Mouse (Mus musculus) lung, adult 2 months (tissue): Measurements from ENCODE around the gene Thy1. TPM values are rescaled to one million over a fixed set of nuclear protein-coding genes. Genes with fewer than 3 reads are reported as not detected.

ENCODE experiments used
- DNase-seq: peaks from one replicate; pipeline ENCODE4 v3.0.0; 2022
- H3K4me1 ChIP-seq: fragments of 200-500 bp; 2 replicates; pipeline ENCODE4 v1.6.1; 2011; ENCODE audit warnings: low read length; ENCODE audit not compliant: control insufficient read depth, insufficient read depth
- H3K4me3 ChIP-seq: fragments of 200-500 bp; replicated peaks from 2 replicates; pipeline ENCODE3; 2011; ENCODE audit warnings: low read depth, mild to moderate bottlenecking, control low read depth, low read length; ENCODE audit errors: extremely low read depth
- CTCF ChIP-seq: fragments of 200-500 bp; IDR thresholded peaks from 2 replicates; pipeline ENCODE4 v1.5.1; 2011; ENCODE audit warnings: mild to moderate bottlenecking, low read length, control low read depth; ENCODE audit not compliant: insufficient read depth
- POLR2A ChIP-seq: fragments of 200-500 bp; IDR thresholded peaks from 2 replicates; pipeline ENCODE4 v1.6.1; 2011; ENCODE audit warnings: low read depth, mild to moderate bottlenecking, control low read depth, low read length, borderline replicate concordance; ENCODE audit errors: extremely low read depth
- WGBS: fragments of 180-500 bp; shearing (Covaris S2); methylation state at CpG from one replicate; pipeline ENCODE4 v1.1.7; 2018; 5-methylcytosine and 5-hydroxymethylcytosine counted together
- polyA plus RNA-seq: library from polyadenylated mRNA; depleted of rRNA; stranded (reverse); fragments of >200 nt; gene quantifications from 2 replicates; pipeline ENCODE4 v1.2.3, GENCODE M21; 2012

The Thy1 gene
- polyA plus RNA-seq, 1 experiment: 34.3 TPM

GRCm38 (mm10) chr9:44031079-44031478 is 12.1 kb upstream of the Thy1 start:
- Histone ChIP-seq H3K4me1 (no peaks in the 10 kb centered on the region; the same call in 1 of the 2 replicates), H3K4me3 (no peak overlapping the region)
- no peak for DNase-seq
- WGBS: 75% methylated on average over 5 of the region's 5 CpGs
- TF ChIP-seq POLR2A (no peak), CTCF (no peak)

GRCm38 (mm10) chr9:44031946-44032345 is 11.2 kb upstream of the Thy1 start:
- WGBS: 57% methylated on average over 4 of the region's 4 CpGs
- H3K4me3 ChIP-seq: no peak overlapping the region
- H3K4me1 ChIP-seq: no peaks in the 10 kb centered on the region; the same call in 1 of the 2 replicates
- TF ChIP-seq CTCF: no peak
- no peak for TF ChIP-seq POLR2A
- DNase-seq: no peak

- no peak for TF ChIP-seq CTCF
- TF ChIP-seq POLR2A: no peak
- WGBS: 86% methylated on average over 5 of the region's 5 CpGs
Measured at GRCm38 (mm10) chr9:44033317-44033716, 9.9 kb upstream of the Thy1 start.

DNA sequence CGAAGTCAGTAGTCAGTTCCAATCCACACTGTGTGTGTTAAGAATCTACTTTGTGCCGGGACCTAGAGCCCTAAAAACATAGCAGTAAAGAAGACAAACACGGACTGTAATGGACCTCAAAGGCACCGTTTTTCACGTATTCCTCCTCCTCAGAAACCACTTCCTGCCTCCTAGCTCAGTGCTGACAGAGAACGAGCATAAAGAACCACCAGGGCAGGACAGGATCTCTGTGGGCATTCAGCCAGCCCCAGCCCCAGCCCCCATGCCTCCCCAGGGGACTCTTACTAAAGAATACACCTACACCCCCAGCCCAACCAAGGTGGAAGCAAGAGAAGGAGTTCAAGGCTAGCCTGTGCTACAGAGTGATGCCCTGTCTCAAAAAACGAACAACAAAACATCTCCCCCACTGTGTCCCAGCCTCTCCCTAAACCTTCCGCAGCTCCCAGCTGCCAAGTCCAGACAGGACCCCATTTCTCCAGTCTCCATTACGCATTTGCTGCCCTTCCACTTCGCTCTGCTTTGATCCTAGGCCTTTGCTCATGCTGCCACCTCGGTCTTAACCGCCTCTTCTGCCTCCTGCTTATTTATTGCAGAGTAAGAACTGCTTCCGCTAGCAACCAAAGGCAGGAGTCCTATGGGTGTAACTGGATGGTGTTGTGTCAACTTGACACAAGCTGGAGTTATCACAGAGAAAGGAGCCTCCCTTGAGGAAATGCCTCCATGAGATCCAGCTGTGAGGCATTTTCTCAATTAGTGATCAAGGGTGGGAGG is 9.0 kb upstream of the Thy1 start:
- TF ChIP-seq POLR2A (no peak), CTCF (no peak)
- Histone ChIP-seq H3K4me3 (no peak overlapping the region), H3K4me1 (no peaks in the 10 kb centered on the region; the same call in 1 of the 2 replicates)
- DNase-seq: no peak
- 51% methylated on average over 13 of the region's 13 CpGs for WGBS

More at GRCm38 (mm10) chr9:44033317-44033716, 9.9 kb upstream of the Thy1 start:
- no peak overlapping the region for H3K4me3 ChIP-seq
- no peak for DNase-seq
- H3K4me1 ChIP-seq: no peaks in the 10 kb centered on the region; the same call in 1 of the 2 replicates

GRCm38 (mm10) chr9:44037106-44037505 is 6.1 kb upstream of the Thy1 start:
- DNase-seq: no peak
- TF ChIP-seq POLR2A (no peak), CTCF (no peak)
- H3K4me1 ChIP-seq: no peaks in the 10 kb centered on the region
- no peak overlapping the region for H3K4me3 ChIP-seq
- WGBS: 87% methylated on average over 5 of the region's 5 CpGs

GRCm38 (mm10) chr9:44041511-44042395 is 1.4 kb upstream of the Thy1 start:
- WGBS: 76% methylated on average over 7 of the region's 7 CpGs
- Histone ChIP-seq H3K4me1 (no peaks in the 10 kb centered on the region), H3K4me3 (no peak overlapping the region)
- no peak for TF ChIP-seq POLR2A
- TF ChIP-seq CTCF: no peak
- no peak for DNase-seq

GRCm38 (mm10) chr9:44042396-44042680 is 846 bp upstream of the Thy1 start:
- no peak for TF ChIP-seq POLR2A
- TF ChIP-seq CTCF: no peak
- H3K4me1 ChIP-seq: no peaks in the 10 kb centered on the region
- WGBS: 82% methylated on average over 1 of the region's 1 CpGs
- DNase-seq: no peak
- no peak overlapping the region for H3K4me3 ChIP-seq

GRCm38 (mm10) chr9:44043708-44044425 is 683 bp downstream of the Thy1 start:
- 5% methylated on average over 23 of the region's 23 CpGs for WGBS
- H3K4me3 ChIP-seq: peak overlapping the region; percentile 19
- no peak for DNase-seq
- TF ChIP-seq POLR2A: no peak
- H3K4me1 ChIP-seq: no peaks in the 10 kb centered on the region

DNA sequence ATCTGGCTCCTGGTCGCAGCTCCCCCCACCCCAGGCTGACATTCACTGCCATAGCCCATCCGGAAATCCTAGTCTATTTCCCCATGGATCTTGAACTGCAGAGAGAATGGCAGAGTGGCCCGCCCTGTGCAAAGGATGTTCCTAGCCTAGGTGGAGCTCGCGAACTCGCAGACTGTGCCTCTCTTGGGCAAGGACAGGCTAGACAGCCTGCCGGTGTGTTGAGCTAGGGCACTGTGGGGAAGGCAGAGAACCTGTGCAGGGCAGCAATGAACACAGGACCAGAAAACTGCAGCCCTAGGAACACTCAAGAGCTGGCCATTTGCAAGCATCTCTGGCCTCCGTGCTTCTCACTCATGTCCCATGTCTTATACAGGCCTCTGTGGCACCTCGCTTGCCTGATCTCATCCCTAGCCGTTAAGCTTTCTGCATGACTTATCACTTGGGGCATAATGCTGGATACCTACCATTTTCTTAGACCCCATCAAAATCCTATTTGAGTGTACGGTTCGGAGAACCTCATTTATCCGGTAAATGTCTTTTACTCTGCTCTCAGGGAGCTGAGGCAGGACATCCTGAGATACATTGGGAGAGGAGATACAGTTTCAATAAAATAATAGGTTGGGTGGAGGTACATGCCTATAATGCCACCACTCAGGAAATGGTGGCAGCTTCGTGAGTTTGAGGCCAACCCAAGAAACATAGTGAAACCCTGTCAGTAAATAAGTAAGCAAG is 1.4 kb downstream of the Thy1 start:
- Histone ChIP-seq H3K4me1 (no peaks in the 10 kb centered on the region), H3K4me3 (no peak overlapping the region)
- 45% methylated on average over 14 of the region's 14 CpGs for WGBS
- no peak for DNase-seq
- TF ChIP-seq POLR2A: no peak
- TF ChIP-seq CTCF: no peak
